Mouse (Mus musculus) embryo, embryonic 10.5 days (tissue): ENCODE measurements around the gene Ldb3.

Source experiments
- DNase-seq: peaks from one replicate; pipeline ENCODE4 v3.0.0-alpha.2; 2015; ENCODE audit warnings: low spot score

The Ldb3 gene

GRCm38 (mm10) chr14:34590017-34590570 is 1.6 kb upstream of the Ldb3 start:
- no peak for DNase-seq

GRCm38 (mm10) chr14:34589185-34589713 is 767 bp upstream of the Ldb3 start:
- DNase-seq = no peak

GRCm38 (mm10) chr14:34588005-34588404 is 477 bp downstream of the Ldb3 start:
- DNase-seq = no peak

GRCm38 (mm10) chr14:34586871-34587270 is 1.6 kb downstream of the Ldb3 start:
- no peak for DNase-seq

GRCm38 (mm10) chr14:34585358-34586105 is 3.0 kb downstream of the Ldb3 start:
- no peak for DNase-seq

GRCm38 (mm10) chr14:34582740-34583427 is 5.6 kb downstream of the Ldb3 start:
- DNase-seq = no peak

GRCm38 (mm10) chr14:34576858-34577257 is 11.6 kb downstream of the Ldb3 start:
- DNase-seq = no peak

- no peak for DNase-seq
Measured at GRCm38 (mm10) chr14:34574068-34574467, 14.4 kb downstream of the Ldb3 start.

GRCm38 (mm10) chr14:34573348-34573913 is 15.1 kb downstream of the Ldb3 start:
- DNase-seq = no peak

- DNase-seq = no peak
Measured at GRCm38 (mm10) chr14:34571610-34572387, 16.7 kb downstream of the Ldb3 start.

GRCm38 (mm10) chr14:34570903-34571302 is 17.6 kb downstream of the Ldb3 start:
- DNase-seq = no peak

GRCm38 (mm10) chr14:34570294-34570693 is 18.2 kb downstream of the Ldb3 start:
- DNase-seq = peak; percentile 90

GRCm38 (mm10) chr14:34569534-34570194 is 18.8 kb downstream of the Ldb3 start:
- peak; percentile 18 for DNase-seq

GRCm38 (mm10) chr14:34568626-34569025 is 19.9 kb downstream of the Ldb3 start:
- DNase-seq = no peak

GRCm38 (mm10) chr14:34567697-34568096 is 20.8 kb downstream of the Ldb3 start:
- DNase-seq = no peak

- no peak for DNase-seq
Measured at GRCm38 (mm10) chr14:34566530-34566929, 22.0 kb downstream of the Ldb3 start.

GRCm38 (mm10) chr14:34565711-34566110 is 22.8 kb downstream of the Ldb3 start:
- no peak for DNase-seq

GRCm38 (mm10) chr14:34564646-34565045 is 23.8 kb downstream of the Ldb3 start:
- no peak for DNase-seq

- no peak for DNase-seq
Measured at GRCm38 (mm10) chr14:34562393-34562792, 26.1 kb downstream of the Ldb3 start.

GRCm38 (mm10) chr14:34561647-34562046 is 26.8 kb downstream of the Ldb3 start:
- DNase-seq = no peak

GRCm38 (mm10) chr14:34558947-34559346 is 29.5 kb downstream of the Ldb3 start:
- no peak for DNase-seq
